In the genomic region with DNA sequence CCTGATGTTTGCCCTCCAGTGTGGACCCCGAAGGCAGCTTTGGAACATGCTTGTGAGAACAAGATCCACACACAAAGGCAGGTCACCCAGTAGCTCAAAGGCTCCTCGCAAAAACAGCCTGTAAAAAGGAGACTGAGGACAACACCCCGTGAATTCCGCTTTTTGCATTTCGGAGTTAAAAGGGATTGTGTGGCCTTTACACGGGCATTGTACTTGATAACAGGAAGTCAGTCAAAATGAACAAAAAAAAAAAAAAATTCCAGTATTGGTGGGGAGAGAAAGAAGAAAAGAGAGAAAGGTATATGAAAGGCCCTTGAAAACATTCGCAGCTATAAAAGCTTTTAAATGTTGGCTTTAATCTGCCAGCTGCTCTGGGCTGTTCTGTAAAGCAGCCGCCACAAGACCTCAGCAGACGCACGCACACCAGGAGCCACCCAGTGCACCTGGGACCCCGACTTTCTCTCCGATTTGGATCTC, we compare ENCODE assay signal across 14 mouse cellular contexts. TPM values are rescaled to one million over a fixed set of nuclear protein-coding genes. Genes with fewer than 3 reads are reported as not detected.
DNase-seq lines count a peak whose midpoint lies in the region; ATAC-seq lines count a peak whose summit lies in the region.
"Had no signal": no experiment of that assay in that cellular context is flagged by ENCODE, and none has a peak within 500 bp of the region (broad histone marks: within the 10 kb centered on the region; RNA-seq: fewer than 3 reads in every experiment).

No protein-coding gene starts in this region.

- H3K4me2 ChIP-seq in midbrain, embryonic 11.5 days, result no peak overlapping the region
- H3K4me2 ChIP-seq in midbrain, embryonic 15.5 days, result no peak overlapping the region
- peak overlapping the region; percentile 47 for H3K4me2 ChIP-seq in limb, embryonic 12.5 days
- H3K4me2 ChIP-seq in hindbrain, embryonic 13.5 days, result no peak overlapping the region
- H3K4me2 ChIP-seq: midbrain, embryonic 12.5 days had no signal

- peak; percentile 82 for DNase-seq in midbrain, embryonic 11.5 days (ENCODE audit: low spot score, missing footprints)
- DNase-seq in embryonic facial prominence, embryonic 10.5 days (ENCODE audit: low spot score), result no peak
- peak; percentile 73 for DNase-seq in thymus, postnatal 25 days
- no peak for DNase-seq in right cerebral cortex, adult 2 months (ENCODE audit: low spot score in 2 of 2)
- DNase-seq: cerebellum, adult 2 months; gastrocnemius, postnatal 36 days; heart, postnatal 14 days; retina, postnatal 1 day had no signal

- no peak overlapping the region for H3K9ac ChIP-seq in midbrain, embryonic 11.5 days (ENCODE audit: low read length)
- no peak overlapping the region for H3K9ac ChIP-seq in midbrain, embryonic 15.5 days
- H3K9ac ChIP-seq in limb, embryonic 12.5 days (replicated peaks), result 0 out of 2 replicates have a peak overlapping the region, but pooled peaks have one; percentile 18
- no peak overlapping the region for H3K9ac ChIP-seq in hindbrain, embryonic 13.5 days
- H3K9ac ChIP-seq: forebrain, postnatal 0 days had no signal

- peaks cover 7% of the 10 kb centered on the region for H3K4me1 ChIP-seq in midbrain, embryonic 11.5 days (ENCODE audit: control insufficient read depth, insufficient read depth, low read length)
- H3K4me1 ChIP-seq in midbrain, embryonic 15.5 days, result peaks cover 9% of the 10 kb centered on the region
- H3K4me1 ChIP-seq in embryonic facial prominence, embryonic 10.5 days, result peaks cover 66% of the 10 kb centered on the region
- H3K4me1 ChIP-seq in limb, embryonic 12.5 days (replicated peaks), result peaks cover 57% of the 10 kb centered on the region
- peaks cover 15% of the 10 kb centered on the region for H3K4me1 ChIP-seq in hindbrain, embryonic 13.5 days (replicated peaks)

- H3K27me3 ChIP-seq in midbrain, embryonic 11.5 days (ENCODE audit: control insufficient read depth, insufficient read depth, low read length), result no peaks in the 10 kb centered on the region; the same call in 1 of the 2 replicates
- H3K27me3 ChIP-seq in midbrain, embryonic 15.5 days (replicated peaks), result peaks cover 4% of the 10 kb centered on the region; the same call in 1 of the 2 replicates
- H3K27me3 ChIP-seq in embryonic facial prominence, embryonic 10.5 days (replicated peaks; ENCODE audit: low read depth, poor library complexity, severe bottlenecking), result peaks cover 18% of the 10 kb centered on the region
- H3K27me3 ChIP-seq in limb, embryonic 12.5 days, result peaks cover 51% of the 10 kb centered on the region
- peaks cover 14% of the 10 kb centered on the region; the same call in 1 of the 2 replicates for H3K27me3 ChIP-seq in hindbrain, embryonic 13.5 days

- no peaks in the 10 kb centered on the region for H3K9me3 ChIP-seq in midbrain, embryonic 11.5 days (ENCODE audit: control insufficient read depth, low read length)
- H3K9me3 ChIP-seq in midbrain, embryonic 15.5 days, result no peaks in the 10 kb centered on the region
- H3K9me3 ChIP-seq in embryonic facial prominence, embryonic 10.5 days, result no peaks in the 10 kb centered on the region
- H3K9me3 ChIP-seq in limb, embryonic 12.5 days, result no peaks in the 10 kb centered on the region
- no peaks in the 10 kb centered on the region for H3K9me3 ChIP-seq in hindbrain, embryonic 13.5 days
- H3K9me3 ChIP-seq: midbrain, embryonic 12.5 days had no signal

- no peak for ATAC-seq in midbrain, embryonic 11.5 days (ENCODE audit: low FRiP score)
- ATAC-seq in midbrain, embryonic 15.5 days (replicated peaks), result no peak
- ATAC-seq in limb, embryonic 12.5 days (ENCODE audit: insufficient number of reproducible peaks, insufficient read depth, low FRiP score, low TSS enrichment, low read depth), result no peak
- no peak for ATAC-seq in hindbrain, embryonic 13.5 days (ENCODE audit: low FRiP score)

- no peaks in the 10 kb centered on the region for H3K36me3 ChIP-seq in midbrain, embryonic 11.5 days (ENCODE audit: control insufficient read depth, insufficient read depth, low read length)
- H3K36me3 ChIP-seq in midbrain, embryonic 15.5 days (replicated peaks), result no peaks in the 10 kb centered on the region
- no peaks in the 10 kb centered on the region for H3K36me3 ChIP-seq in embryonic facial prominence, embryonic 10.5 days (replicated peaks)
- H3K36me3 ChIP-seq in limb, embryonic 12.5 days, result no peaks in the 10 kb centered on the region
- no peaks in the 10 kb centered on the region for H3K36me3 ChIP-seq in hindbrain, embryonic 13.5 days
- H3K36me3 ChIP-seq: midbrain, embryonic 12.5 days had no signal

- 56% methylated on average over 12 of the region's 12 CpGs for WGBS in midbrain, embryonic 11.5 days
- WGBS in midbrain, embryonic 15.5 days, result 37% methylated on average over 12 of the region's 12 CpGs
- 72% methylated on average over 12 of the region's 12 CpGs for WGBS in embryonic facial prominence, embryonic 10.5 days
- WGBS in limb, embryonic 12.5 days, result 20% methylated on average over 12 of the region's 12 CpGs
- 62% methylated on average over 12 of the region's 12 CpGs for WGBS in hindbrain, embryonic 13.5 days

- H3K4me3 ChIP-seq in midbrain, embryonic 11.5 days (ENCODE audit: low read depth, low read length), result no peak overlapping the region
- no peak overlapping the region for H3K4me3 ChIP-seq in midbrain, embryonic 15.5 days
- no peak overlapping the region for H3K4me3 ChIP-seq in embryonic facial prominence, embryonic 10.5 days
- H3K4me3 ChIP-seq in limb, embryonic 12.5 days (replicated peaks), result no peak overlapping the region
- no peak overlapping the region for H3K4me3 ChIP-seq in hindbrain, embryonic 13.5 days
- H3K4me3 ChIP-seq: midbrain, embryonic 12.5 days had no signal

- no peak overlapping the region for H3K27ac ChIP-seq in midbrain, embryonic 11.5 days (ENCODE audit: low read depth, low read length)
- no peak overlapping the region for H3K27ac ChIP-seq in midbrain, embryonic 15.5 days
- H3K27ac ChIP-seq in embryonic facial prominence, embryonic 10.5 days (replicated peaks), result peak overlapping the region; percentile 75
- peak overlapping the region; percentile 72 for H3K27ac ChIP-seq in limb, embryonic 12.5 days
- H3K27ac ChIP-seq in hindbrain, embryonic 13.5 days, result no peak overlapping the region
- H3K27ac ChIP-seq: kidney, postnatal 0 days; midbrain, embryonic 12.5 days had no signal

RNA-seq across cellular contexts. Expression of a gene that starts 58.9 kb away (rescaled TPM):
- polyA plus RNA-seq in midbrain, embryonic 11.5 days (2014; fragmentation: Nextera tagmentation; extraction: Ambion mirVana), result 8.0 and 8.1 TPM in 2 replicates
- polyA plus RNA-seq in midbrain, embryonic 15.5 days (2015; fragmentation: Nextera tagmentation; extraction: Ambion mirVana), result 9.7 and 10.1 TPM in 2 replicates
- 12.2 and 13.1 TPM in 2 replicates for polyA plus RNA-seq in embryonic facial prominence, embryonic 10.5 days (2016; fragmentation: Nextera tagmentation; extraction: Ambion mirVana)
- 11.5 and 11.9 TPM in 2 replicates for polyA plus RNA-seq in limb, embryonic 12.5 days (2016; fragmentation: Nextera tagmentation; extraction: Ambion mirVana)
- 8.0 and 9.3 TPM in 2 replicates for polyA plus RNA-seq in hindbrain, embryonic 13.5 days (2015; fragmentation: Nextera tagmentation; extraction: Ambion mirVana)

Comparison
In these comparisons a context has a peak if more than half of its experiments do, and no peak if none do; other contexts are left out.
1. DNase-seq: peak in midbrain, embryonic 11.5 days (single experiment) and thymus, postnatal 25 days (single experiment); none in embryonic facial prominence, embryonic 10.5 days (single experiment) and right cerebral cortex, adult 2 months (0 of 2).
2. H3K27ac ChIP-seq: peak in embryonic facial prominence, embryonic 10.5 days (single experiment) and limb, embryonic 12.5 days (single experiment); none in midbrain, embryonic 11.5 days (single experiment), midbrain, embryonic 15.5 days (single experiment) and hindbrain, embryonic 13.5 days (single experiment).